Mouse (Mus musculus): ENCODE results near the gene Emp1.

Gene Emp1

GRCm38 (mm10) chr6:135362459-135363159, at the start of gene Emp1:
Gene Emp1 (plus strand): TSS chr6:135362545.
- DNase-seq (ENCODE audit: low read depth): peak; percentile 99

- DNase-seq (ENCODE audit: low read depth): no peak
Measured at GRCm38 (mm10) chr6:135313981-135314380, 48.4 kb upstream of the Emp1 start.

GRCm38 (mm10) chr6:135316141-135316540, 46.2 kb upstream of the Emp1 start:
- DNase-seq (ENCODE audit: low read depth): no peak

- DNase-seq (ENCODE audit: low read depth): no peak
Measured at GRCm38 (mm10) chr6:135319431-135319933, 42.9 kb upstream of the Emp1 start.

GRCm38 (mm10) chr6:135322749-135323148, 39.6 kb upstream of the Emp1 start:
- DNase-seq (ENCODE audit: low read depth): peak; percentile 42

GRCm38 (mm10) chr6:135323311-135323982, 38.9 kb upstream of the Emp1 start:
- peak; percentile 73 for DNase-seq (ENCODE audit: low read depth)

- no peak for DNase-seq (ENCODE audit: low read depth)
Measured at GRCm38 (mm10) chr6:135324111-135324510, 38.2 kb upstream of the Emp1 start.

- no peak for DNase-seq (ENCODE audit: low read depth)
Measured at GRCm38 (mm10) chr6:135324686-135325300, 37.6 kb upstream of the Emp1 start.

- DNase-seq (ENCODE audit: low read depth): no peak
Measured at GRCm38 (mm10) chr6:135326847-135327246, 35.5 kb upstream of the Emp1 start.

GRCm38 (mm10) chr6:135331916-135332315, 30.4 kb upstream of the Emp1 start:
- peak; percentile 78 for DNase-seq (ENCODE audit: low read depth)

- DNase-seq (ENCODE audit: low read depth): peak; percentile 95
Measured at GRCm38 (mm10) chr6:135332737-135333281, 29.5 kb upstream of the Emp1 start.

- DNase-seq (ENCODE audit: low read depth): peak; percentile 90
Measured at GRCm38 (mm10) chr6:135333994-135334651, 28.2 kb upstream of the Emp1 start.

GRCm38 (mm10) chr6:135336376-135336775, 26.0 kb upstream of the Emp1 start:
- DNase-seq (ENCODE audit: low read depth): peak; percentile 33

GRCm38 (mm10) chr6:135340355-135341075, 21.8 kb upstream of the Emp1 start:
- peak; percentile 33 for DNase-seq (ENCODE audit: low read depth)

GRCm38 (mm10) chr6:135341076-135341378, 21.3 kb upstream of the Emp1 start:
- DNase-seq (ENCODE audit: low read depth): no peak

GRCm38 (mm10) chr6:135351638-135352302, 10.6 kb upstream of the Emp1 start:
- peak; percentile 66 for DNase-seq (ENCODE audit: low read depth)

- DNase-seq (ENCODE audit: low read depth): no peak
Measured at GRCm38 (mm10) chr6:135352537-135352936, 9.8 kb upstream of the Emp1 start.

- DNase-seq (ENCODE audit: low read depth): no peak
Measured at GRCm38 (mm10) chr6:135354953-135355352, 7.4 kb upstream of the Emp1 start.

- DNase-seq (ENCODE audit: low read depth): no peak
Measured at GRCm38 (mm10) chr6:135360331-135360730, 2.0 kb upstream of the Emp1 start.

GRCm38 (mm10) chr6:135362098-135362458, 267 bp upstream of the Emp1 start:
- DNase-seq (ENCODE audit: low read depth): no peak

All from NIH3T3 (cell line).